Mouse (Mus musculus): ENCODE data around the gene Tmed1. TPM values are rescaled to one million over a fixed set of nuclear protein-coding genes. Genes with fewer than 3 reads are reported as not detected.
"Not testable (repeated sequence)": the region's sequence is repeated elsewhere in the genome, so short reads cannot be mapped to it uniquely, and the experiment has no call there.

Gene Tmed1
- total RNA-seq (2014; fragmentation: Nextera tagmentation) (17.0 and 26.4 TPM in 2 replicates), total RNA-seq (2017) (13.5 and 14.6 TPM in 2 replicates)

- ATAC-seq (replicated peaks; ENCODE audit: low FRiP score, low TSS enrichment, poor library complexity, severe bottlenecking): peak; percentile 88
Measured at GRCm38 (mm10) chr9:21509772-21510688, at the start of gene Tmed1. Gene Tmed1 (minus strand): TSS chr9:21510252.

- ATAC-seq (replicated peaks; ENCODE audit: low FRiP score, low TSS enrichment, poor library complexity, severe bottlenecking): no peak
Measured at GRCm38 (mm10) chr9:21559151-21559550, 49.1 kb upstream of the Tmed1 start.

GRCm38 (mm10) chr9:21558366-21558765 lies 48.3 kb upstream of the Tmed1 start:
- peak; percentile 97 for ATAC-seq (replicated peaks; ENCODE audit: low FRiP score, low TSS enrichment, poor library complexity, severe bottlenecking)

- ATAC-seq (replicated peaks; ENCODE audit: low FRiP score, low TSS enrichment, poor library complexity, severe bottlenecking): no peak
Measured at GRCm38 (mm10) chr9:21557556-21557955, 47.5 kb upstream of the Tmed1 start.

- ATAC-seq (replicated peaks; ENCODE audit: low FRiP score, low TSS enrichment, poor library complexity, severe bottlenecking): no peak
Measured at GRCm38 (mm10) chr9:21556996-21557395, 46.9 kb upstream of the Tmed1 start.

- ATAC-seq (replicated peaks; ENCODE audit: low FRiP score, low TSS enrichment, poor library complexity, severe bottlenecking): no peak
Measured at GRCm38 (mm10) chr9:21555198-21555742, 45.2 kb upstream of the Tmed1 start.

GRCm38 (mm10) chr9:21553607-21554273 lies 43.7 kb upstream of the Tmed1 start:
- no peak for ATAC-seq (replicated peaks; ENCODE audit: low FRiP score, low TSS enrichment, poor library complexity, severe bottlenecking)

GRCm38 (mm10) chr9:21551049-21551448 lies 41.0 kb upstream of the Tmed1 start:
- no peak for ATAC-seq (replicated peaks; ENCODE audit: low FRiP score, low TSS enrichment, poor library complexity, severe bottlenecking)

GRCm38 (mm10) chr9:21547075-21547941 lies 37.3 kb upstream of the Tmed1 start:
- no peak for ATAC-seq (replicated peaks; ENCODE audit: low FRiP score, low TSS enrichment, poor library complexity, severe bottlenecking)

GRCm38 (mm10) chr9:21546789-21547074 lies 36.7 kb upstream of the Tmed1 start, which contains the start of gene Carm1:
Gene Carm1 (plus strand): TSS chr9:21546894.
- ATAC-seq (replicated peaks; ENCODE audit: low FRiP score, low TSS enrichment, poor library complexity, severe bottlenecking): no peak

GRCm38 (mm10) chr9:21545916-21546788 lies 36.1 kb upstream of the Tmed1 start:
- peak; percentile 93 for ATAC-seq (replicated peaks; ENCODE audit: low FRiP score, low TSS enrichment, poor library complexity, severe bottlenecking)

- ATAC-seq (replicated peaks; ENCODE audit: low FRiP score, low TSS enrichment, poor library complexity, severe bottlenecking): peak; percentile 45
Measured at GRCm38 (mm10) chr9:21545351-21545915, 35.4 kb upstream of the Tmed1 start.

GRCm38 (mm10) chr9:21542001-21542400 lies 31.9 kb upstream of the Tmed1 start:
- ATAC-seq (replicated peaks; ENCODE audit: low FRiP score, low TSS enrichment, poor library complexity, severe bottlenecking): not testable (repeated sequence)

- peak; percentile 46 for ATAC-seq (replicated peaks; ENCODE audit: low FRiP score, low TSS enrichment, poor library complexity, severe bottlenecking)
Measured at GRCm38 (mm10) chr9:21539981-21540753, 30.1 kb upstream of the Tmed1 start.

- ATAC-seq (replicated peaks; ENCODE audit: low FRiP score, low TSS enrichment, poor library complexity, severe bottlenecking): 0 out of 2 replicates have a peak, but pooled peaks have one; percentile 14
Measured at GRCm38 (mm10) chr9:21537009-21537408, 27.0 kb upstream of the Tmed1 start.

GRCm38 (mm10) chr9:21536501-21536900 lies 26.4 kb upstream of the Tmed1 start:
- peak; percentile 60; the same call in 1 of the 2 replicates for ATAC-seq (replicated peaks; ENCODE audit: low FRiP score, low TSS enrichment, poor library complexity, severe bottlenecking)

- ATAC-seq (replicated peaks; ENCODE audit: low FRiP score, low TSS enrichment, poor library complexity, severe bottlenecking): no peak
Measured at GRCm38 (mm10) chr9:21527917-21528324, 17.9 kb upstream of the Tmed1 start.
